Mouse (Mus musculus): ENCODE measurements around the gene Ndufs6. TPM values are rescaled to one million over a fixed set of nuclear protein-coding genes. Genes with fewer than 3 reads are reported as not detected.
A peak's percentile ranks its signal among the peaks of the same experiment; 100 is the strongest.

Ndufs6 gene
- polyA plus RNA-seq, 1 experiment = 254 TPM

GRCm38 (mm10) chr13:73320048-73320447 lies 8.3 kb downstream of the Ndufs6 start:
- TF ChIP-seq TCF12 (IDR thresholded peaks at IDR 0.05; ENCODE audit: insufficient read depth, poor library complexity, severe bottlenecking) = no peak
- TF ChIP-seq POLR2AphosphoS2 (IDR thresholded peaks at IDR 0.05; ENCODE audit: insufficient read length, low read depth) = no peak
- TF ChIP-seq MYOD1 (IDR thresholded peaks at IDR 0.05; ENCODE audit: control insufficient read depth in 1 of 3, insufficient read length in 2 of 3, low read depth in 2 of 3) = no peak
- no peak for TF ChIP-seq REST (IDR thresholded peaks at IDR 0.05; ENCODE audit: insufficient read depth, insufficient read length)
- TF ChIP-seq MAX (IDR thresholded peaks at IDR 0.05; ENCODE audit: low read depth) = no peak
- no peak for TF ChIP-seq MYOG (IDR thresholded peaks at IDR 0.05; ENCODE audit: control insufficient read depth in 1 of 3, insufficient read depth in 1 of 3, insufficient read length in 2 of 3, low read depth in 2 of 3)
- TF ChIP-seq SRF (IDR thresholded peaks at IDR 0.05; ENCODE audit: control insufficient read depth, insufficient read length, low read depth) = no peak
- no peak for TF ChIP-seq E2F4 (IDR thresholded peaks at IDR 0.05; ENCODE audit: insufficient read depth)
- no peak for TF ChIP-seq POLR2A (IDR thresholded peaks at IDR 0.05; ENCODE audit: insufficient read length, low read depth)
- no peak for TF ChIP-seq USF1 (IDR thresholded peaks at IDR 0.05; ENCODE audit: low read depth)
- TF ChIP-seq TCF3 (IDR thresholded peaks at IDR 0.05; ENCODE audit: insufficient read length, low read depth) = no peak
- no peak for TF ChIP-seq CEBPB (IDR thresholded peaks at IDR 0.05; ENCODE audit: insufficient read depth, poor library complexity, severe bottlenecking)
- H3K4me3 ChIP-seq = no peak overlapping the region
- H3K36me3 ChIP-seq (ENCODE audit: control insufficient read depth, insufficient read depth) = peaks cover 31% of the 10 kb centered on the region
- no peak overlapping the region for H3K4me2 ChIP-seq (ENCODE audit: low read depth)
- no peaks in the 10 kb centered on the region for H3K27me3 ChIP-seq (ENCODE audit: control insufficient read depth, insufficient read depth, insufficient read length)
- H3K79me2 ChIP-seq (ENCODE audit: control insufficient read depth, insufficient read depth) = no peaks in the 10 kb centered on the region
- no peak overlapping the region for H3ac ChIP-seq (ENCODE audit: control insufficient read depth, insufficient read length)

- no peaks in the 10 kb centered on the region for H3K79me2 ChIP-seq (ENCODE audit: control insufficient read depth, insufficient read depth)
- TF ChIP-seq USF1 (IDR thresholded peaks at IDR 0.05; ENCODE audit: low read depth) (no peak), MYOG (IDR thresholded peaks at IDR 0.05; ENCODE audit: control insufficient read depth in 1 of 3, insufficient read depth in 1 of 3, insufficient read length in 2 of 3, low read depth in 2 of 3) (peak in 1 of 3 experiments; percentile 10)
Measured at GRCm38 (mm10) chr13:73310183-73310929, 18.0 kb downstream of the Ndufs6 start.

GRCm38 (mm10) chr13:73306430-73306829 lies 21.9 kb downstream of the Ndufs6 start:
- Histone ChIP-seq H3K27me3 (ENCODE audit: control insufficient read depth, insufficient read depth, insufficient read length) (peaks cover 25% of the 10 kb centered on the region), H3K36me3 (ENCODE audit: control insufficient read depth, insufficient read depth) (no peaks in the 10 kb centered on the region), H3ac (ENCODE audit: control insufficient read depth, insufficient read length) (no peak overlapping the region), H3K4me2 (ENCODE audit: low read depth) (no peak overlapping the region), H3K4me3 (no peak overlapping the region), H3K79me2 (ENCODE audit: control insufficient read depth, insufficient read depth) (no peaks in the 10 kb centered on the region)
- TF ChIP-seq TCF12 (IDR thresholded peaks at IDR 0.05; ENCODE audit: insufficient read depth, poor library complexity, severe bottlenecking) (no peak), USF1 (IDR thresholded peaks at IDR 0.05; ENCODE audit: low read depth) (no peak), SRF (IDR thresholded peaks at IDR 0.05; ENCODE audit: control insufficient read depth, insufficient read length, low read depth) (no peak), MAX (IDR thresholded peaks at IDR 0.05; ENCODE audit: low read depth) (no peak)

More at GRCm38 (mm10) chr13:73310183-73310929, 18.0 kb downstream of the Ndufs6 start:
- Histone ChIP-seq H3K4me3 (no peak overlapping the region), H3K4me2 (ENCODE audit: low read depth) (no peak overlapping the region), H3K36me3 (ENCODE audit: control insufficient read depth, insufficient read depth) (no peaks in the 10 kb centered on the region), H3K27me3 (ENCODE audit: control insufficient read depth, insufficient read depth, insufficient read length) (peaks cover 25% of the 10 kb centered on the region), H3ac (ENCODE audit: control insufficient read depth, insufficient read length) (no peak overlapping the region)

- no peaks in the 10 kb centered on the region for H3K79me2 ChIP-seq (ENCODE audit: control insufficient read depth, insufficient read depth)
- no peak overlapping the region for H3K4me3 ChIP-seq
- H3ac ChIP-seq (ENCODE audit: control insufficient read depth, insufficient read length) = no peak overlapping the region
- no peaks in the 10 kb centered on the region for H3K36me3 ChIP-seq (ENCODE audit: control insufficient read depth, insufficient read depth)
- H3K4me2 ChIP-seq (ENCODE audit: low read depth) = peak overlapping the region; percentile 52
- TF ChIP-seq TCF12 (IDR thresholded peaks at IDR 0.05; ENCODE audit: insufficient read depth, poor library complexity, severe bottlenecking) = no peak
- TF ChIP-seq MAX (IDR thresholded peaks at IDR 0.05; ENCODE audit: low read depth) = no peak
- no peak for TF ChIP-seq MYOG (IDR thresholded peaks at IDR 0.05; ENCODE audit: control insufficient read depth in 1 of 3, insufficient read depth in 1 of 3, insufficient read length in 2 of 3, low read depth in 2 of 3)
- TF ChIP-seq SRF (IDR thresholded peaks at IDR 0.05; ENCODE audit: control insufficient read depth, insufficient read length, low read depth) = no peak
- no peak for TF ChIP-seq MYOD1 (IDR thresholded peaks at IDR 0.05; ENCODE audit: control insufficient read depth in 1 of 3, insufficient read length in 2 of 3, low read depth in 2 of 3)
- no peak for TF ChIP-seq REST (IDR thresholded peaks at IDR 0.05; ENCODE audit: insufficient read depth, insufficient read length)
- peaks cover 25% of the 10 kb centered on the region for H3K27me3 ChIP-seq (ENCODE audit: control insufficient read depth, insufficient read depth, insufficient read length)
Measured at GRCm38 (mm10) chr13:73306085-73306410, 22.3 kb downstream of the Ndufs6 start.

- no peak overlapping the region for H3K4me3 ChIP-seq
- no peaks in the 10 kb centered on the region for H3K79me2 ChIP-seq (ENCODE audit: control insufficient read depth, insufficient read depth)
- H3K36me3 ChIP-seq (ENCODE audit: control insufficient read depth, insufficient read depth) = no peaks in the 10 kb centered on the region
- peaks cover 26% of the 10 kb centered on the region for H3K27me3 ChIP-seq (ENCODE audit: control insufficient read depth, insufficient read depth, insufficient read length)
- peak overlapping the region; percentile 52 for H3K4me2 ChIP-seq (ENCODE audit: low read depth)
- H3ac ChIP-seq (ENCODE audit: control insufficient read depth, insufficient read length) = no peak overlapping the region
- TF ChIP-seq REST (IDR thresholded peaks at IDR 0.05; ENCODE audit: insufficient read depth, insufficient read length) = no peak
- no peak for TF ChIP-seq TCF3 (IDR thresholded peaks at IDR 0.05; ENCODE audit: insufficient read length, low read depth)
- peak; percentile 81 for TF ChIP-seq CEBPB (IDR thresholded peaks at IDR 0.05; ENCODE audit: insufficient read depth, poor library complexity, severe bottlenecking)
- no peak for TF ChIP-seq USF1 (IDR thresholded peaks at IDR 0.05; ENCODE audit: low read depth)
Measured at GRCm38 (mm10) chr13:73305398-73306084, 22.8 kb downstream of the Ndufs6 start.
